Mouse (Mus musculus) kidney, adult 2 months (tissue): ENCODE measurements around the gene Ints6.

ENCODE experiments used
- CTCF ChIP-seq: fragments of 200-500 bp; conservative IDR thresholded peaks from 2 replicates; pipeline ENCODE4 v1.5.1; 2011; ENCODE audit warnings: low read depth, mild to moderate bottlenecking, control low read depth, low read length, moderate library complexity, mixed read lengths; ENCODE audit not compliant: insufficient read depth, insufficient read length
- POLR2A ChIP-seq: fragments of 200-500 bp; IDR thresholded peaks from one replicate; pipeline ENCODE4 v1.6.1; 2011; ENCODE audit warnings: low read depth, low read length, control low read depth

- no peak for TF ChIP-seq CTCF
- TF ChIP-seq POLR2A: no peak
Observed at GRCm38 (mm10) chr14:62775034-62775433, 14.1 kb upstream of the Ints6 start.
